Mouse (Mus musculus) G1E-ER4 (cell line): ENCODE results near the gene Ipmk. TPM values are rescaled to one million over a fixed set of nuclear protein-coding genes. Genes with fewer than 3 reads are reported as not detected.

Source experiments
- GATA1 ChIP-seq: IDR thresholded peaks from one replicate; pipeline ENCODE4 v1.8.0; 2012; ENCODE audit warnings: low read length, inconsistent platforms
- polyA plus RNA-seq: library from polyadenylated mRNA; stranded (reverse); fragments of >175 nt; gene quantifications from 2 replicates; pipeline ENCODE4 v1.2.3, GENCODE M21; 2012

Gene Ipmk
- polyA plus RNA-seq, 1 experiment = 17.1 TPM

DNA sequence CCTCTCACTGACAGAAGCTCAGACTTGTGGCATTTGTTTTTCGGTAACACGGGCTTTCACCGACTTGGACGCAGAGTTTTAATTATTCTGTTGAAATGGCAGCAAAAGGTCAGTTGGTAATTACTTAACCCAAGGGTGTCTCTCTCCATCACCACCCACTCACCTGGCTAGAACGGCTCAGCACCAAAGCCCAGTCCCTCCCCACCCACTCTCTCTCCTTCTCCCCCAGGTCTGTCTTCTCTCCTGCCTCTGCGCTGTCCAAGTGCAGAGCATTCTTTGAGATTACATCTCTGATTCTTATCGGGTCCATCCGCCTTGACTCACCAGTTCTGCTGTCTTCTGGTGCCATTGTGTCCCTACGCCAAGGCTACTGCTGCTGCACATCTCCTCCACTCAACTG, 14.7 kb upstream of the Ipmk start:
- TF ChIP-seq GATA1 = no peak

- TF ChIP-seq GATA1 = no peak
Observed at GRCm38 (mm10) chr10:71337733-71338132, 9.8 kb upstream of the Ipmk start.

DNA sequence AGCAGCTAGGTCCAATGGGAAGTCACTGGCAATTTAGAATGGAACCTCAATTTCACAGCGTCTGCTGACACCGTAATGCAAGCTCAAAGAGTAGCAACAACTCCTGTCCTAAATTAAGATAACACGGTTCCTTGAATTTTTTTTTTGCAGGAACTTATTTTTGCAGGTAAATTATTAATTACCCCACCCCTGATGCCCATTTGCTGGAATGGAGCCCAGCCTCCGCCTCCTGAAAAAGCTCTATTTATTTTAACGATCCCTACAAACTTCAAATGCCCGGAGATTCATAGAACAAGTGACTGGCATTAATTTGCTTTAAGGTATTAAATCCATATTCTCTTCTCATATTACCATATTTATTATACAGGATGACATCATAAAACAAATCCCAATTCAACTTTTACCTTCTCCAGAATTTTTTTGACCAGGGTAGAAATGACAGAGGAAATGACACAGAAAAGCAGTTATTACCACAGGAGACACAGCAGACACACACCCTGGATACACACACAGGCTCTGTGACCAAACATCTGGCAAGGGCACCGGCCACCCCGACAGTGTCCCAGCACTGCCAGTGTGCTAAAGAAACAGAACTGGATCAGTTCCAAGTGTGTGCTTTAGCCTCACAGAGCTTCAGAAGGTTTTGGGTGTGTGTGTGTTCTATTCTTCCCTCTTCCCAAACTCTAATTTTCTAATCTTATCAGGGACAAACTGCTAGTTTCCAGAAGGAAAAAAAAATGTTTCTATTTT, 9.2 kb upstream of the Ipmk start:
- no peak for TF ChIP-seq GATA1

- no peak for TF ChIP-seq GATA1
Observed at GRCm38 (mm10) chr10:71339463-71339862, 8.1 kb upstream of the Ipmk start.

DNA sequence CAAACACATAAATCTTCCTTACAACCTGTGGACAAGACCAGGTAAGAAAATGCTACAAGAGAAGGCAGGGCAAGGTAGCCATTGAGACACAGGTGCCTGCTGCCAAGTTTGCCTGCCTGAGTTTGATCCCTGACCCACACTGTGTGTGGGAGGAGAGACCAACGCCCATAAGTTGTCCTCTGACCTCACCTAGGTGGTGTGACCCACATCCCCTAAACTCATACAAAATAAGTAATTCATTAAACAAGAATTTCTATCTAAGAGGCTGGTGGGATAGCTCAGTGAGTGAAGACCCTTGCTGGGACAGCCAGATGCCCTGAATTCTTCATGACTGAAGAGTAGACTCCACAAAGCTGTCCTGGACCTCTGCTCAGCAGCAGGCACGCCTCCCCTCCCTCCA, 7.4 kb upstream of the Ipmk start:
- no peak for TF ChIP-seq GATA1

- no peak for TF ChIP-seq GATA1
Observed at GRCm38 (mm10) chr10:71341290-71341689, 6.3 kb upstream of the Ipmk start.

DNA sequence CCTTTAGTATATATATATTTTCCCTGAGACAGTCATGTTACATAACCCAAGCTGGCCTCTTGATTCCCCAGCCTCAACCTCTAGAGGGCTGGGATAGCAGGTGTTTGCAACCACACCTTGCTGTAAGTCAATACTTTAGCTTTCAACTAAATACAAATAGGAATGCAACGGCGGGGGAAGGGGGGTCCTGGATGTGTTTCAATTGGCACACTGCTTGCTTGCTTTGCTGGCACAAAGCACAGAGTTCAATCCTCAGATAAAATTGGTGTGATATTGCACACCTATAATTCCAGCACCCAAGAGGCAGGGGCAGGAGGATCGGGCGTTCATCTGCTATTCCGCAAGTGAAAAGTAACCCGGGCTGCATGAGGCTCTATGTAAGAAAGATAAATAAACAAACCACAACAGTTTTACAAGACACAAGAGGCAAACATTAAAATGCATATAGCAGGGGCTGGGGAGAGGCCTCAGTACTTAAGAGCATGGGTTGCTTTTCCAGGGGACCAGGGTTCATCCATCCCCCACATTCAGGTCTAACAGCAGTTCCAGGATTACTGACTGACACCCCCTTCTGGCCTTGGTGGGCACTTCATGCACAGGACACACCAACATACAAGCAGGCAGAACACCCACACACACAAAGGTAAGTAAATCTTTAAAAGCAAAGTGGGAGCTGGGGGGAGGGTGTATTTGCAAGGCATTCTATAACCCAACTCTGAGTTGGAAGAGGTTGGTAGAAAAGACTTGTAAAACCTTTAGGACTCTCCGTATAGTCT, 5.3 kb upstream of the Ipmk start:
- no peak for TF ChIP-seq GATA1

DNA sequence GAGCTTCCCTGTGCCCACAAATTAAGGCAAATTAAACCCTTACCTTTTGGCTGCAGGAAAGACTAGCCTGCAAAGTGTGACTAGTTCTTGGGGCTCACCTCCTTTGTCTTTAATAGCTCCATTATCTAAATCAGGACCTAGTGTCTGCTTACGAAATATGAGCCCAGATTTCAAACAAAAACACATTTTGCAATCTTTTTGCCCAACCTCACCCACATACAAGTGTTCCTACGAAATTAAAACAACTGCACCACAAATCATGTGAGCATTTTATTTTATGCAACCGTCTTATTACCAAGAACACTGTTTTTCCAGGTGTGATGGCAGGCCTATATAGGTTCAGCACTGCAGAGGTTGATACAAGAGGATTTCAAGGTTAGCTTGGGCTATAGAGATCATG, 4.4 kb upstream of the Ipmk start:
- TF ChIP-seq GATA1 = no peak

DNA sequence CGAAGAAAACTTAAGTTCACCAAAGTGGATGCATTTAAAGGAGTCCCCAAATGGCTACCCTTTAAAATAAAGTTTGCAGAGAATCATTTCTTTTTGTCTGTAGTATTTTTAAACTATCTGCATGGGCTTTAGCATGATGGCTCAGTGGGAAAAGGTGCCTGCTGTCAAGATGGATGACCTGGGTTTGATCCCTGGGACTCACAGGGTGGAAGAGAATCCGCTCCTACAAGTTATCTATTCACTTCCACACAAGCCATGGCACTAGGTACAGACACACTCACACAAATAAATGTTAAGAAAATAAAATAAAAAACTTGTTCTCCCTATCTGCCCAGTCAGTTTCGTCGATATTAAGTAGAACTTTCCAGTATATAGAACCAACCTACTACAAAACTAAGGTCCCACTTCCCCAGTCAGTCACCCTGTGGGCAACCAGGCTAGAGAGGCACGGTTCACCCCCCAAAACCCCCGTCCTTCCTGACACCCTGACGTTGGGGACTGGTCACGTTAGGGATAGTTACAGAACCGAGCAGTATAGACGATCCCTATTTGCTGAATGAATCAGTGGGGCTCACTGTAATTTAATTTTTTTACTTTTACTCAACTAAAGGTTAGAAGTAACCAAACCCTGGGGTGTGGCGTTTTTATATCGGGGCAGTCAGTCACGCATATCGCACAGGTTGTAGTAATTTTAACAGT, 3.8 kb upstream of the Ipmk start:
- TF ChIP-seq GATA1 = no peak

- TF ChIP-seq GATA1 = no peak
Observed at GRCm38 (mm10) chr10:71344579-71345143, 2.9 kb upstream of the Ipmk start, which contains the start of gene Cisd1. Gene Cisd1, minus strand, starts transcription at chr10:71344954.

DNA sequence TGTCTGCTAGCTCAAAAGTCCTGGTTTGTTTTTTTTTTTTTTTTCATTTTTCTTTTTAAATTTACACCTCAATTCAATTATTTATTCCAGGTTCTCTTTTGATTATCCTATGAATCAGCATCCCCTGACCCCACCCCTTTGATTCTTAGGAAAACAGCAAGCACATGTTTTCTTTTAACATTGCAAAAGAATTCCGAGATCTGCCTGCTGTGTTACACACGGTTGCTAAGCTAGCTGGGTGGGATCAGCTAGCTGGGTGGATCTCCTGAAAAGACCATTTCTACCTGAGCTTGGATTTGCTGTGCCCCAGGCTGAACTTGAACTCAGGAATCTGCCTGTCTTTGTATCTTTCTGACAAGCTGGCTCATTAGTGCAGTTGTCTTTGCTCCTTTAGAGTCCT, 1.5 kb upstream of the Ipmk start:
- no peak for TF ChIP-seq GATA1

- TF ChIP-seq GATA1 = no peak
Observed at GRCm38 (mm10) chr10:71346722-71347508, 648 bp upstream of the Ipmk start.

DNA sequence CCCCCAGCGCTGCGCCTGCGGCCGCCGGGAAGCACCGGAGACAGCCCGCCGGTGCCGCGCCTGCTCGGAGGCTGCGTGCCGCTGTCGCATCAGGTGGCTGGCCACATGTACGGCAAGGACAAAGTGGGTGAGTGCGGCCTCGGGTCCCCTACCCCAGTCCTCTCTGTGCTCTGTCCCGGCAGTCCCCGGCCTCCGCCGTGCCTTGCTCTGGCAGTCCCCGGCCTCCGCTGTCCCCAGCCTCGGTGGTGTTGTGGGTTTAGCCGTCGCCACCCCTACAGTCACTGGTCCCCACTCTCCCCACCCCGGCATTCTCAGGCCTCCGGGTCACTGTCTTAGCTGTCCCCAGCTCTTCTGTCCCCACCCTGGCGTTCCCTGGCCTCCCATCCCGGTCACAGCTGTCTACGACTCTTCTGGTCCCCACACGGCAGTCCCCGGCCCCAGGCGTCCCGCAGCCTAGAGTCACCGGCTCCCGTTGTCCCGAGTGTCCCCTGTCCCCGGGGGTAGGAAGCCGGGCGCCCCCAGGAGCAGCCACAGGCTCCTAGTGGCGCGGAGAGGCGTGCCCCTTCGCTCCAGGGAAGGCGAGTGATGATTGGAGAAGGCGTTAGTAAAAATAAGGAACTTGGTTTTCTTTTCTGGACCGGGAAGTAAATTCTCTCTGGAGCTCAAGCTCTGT, 537 bp downstream of the Ipmk start:
- no peak for TF ChIP-seq GATA1

DNA sequence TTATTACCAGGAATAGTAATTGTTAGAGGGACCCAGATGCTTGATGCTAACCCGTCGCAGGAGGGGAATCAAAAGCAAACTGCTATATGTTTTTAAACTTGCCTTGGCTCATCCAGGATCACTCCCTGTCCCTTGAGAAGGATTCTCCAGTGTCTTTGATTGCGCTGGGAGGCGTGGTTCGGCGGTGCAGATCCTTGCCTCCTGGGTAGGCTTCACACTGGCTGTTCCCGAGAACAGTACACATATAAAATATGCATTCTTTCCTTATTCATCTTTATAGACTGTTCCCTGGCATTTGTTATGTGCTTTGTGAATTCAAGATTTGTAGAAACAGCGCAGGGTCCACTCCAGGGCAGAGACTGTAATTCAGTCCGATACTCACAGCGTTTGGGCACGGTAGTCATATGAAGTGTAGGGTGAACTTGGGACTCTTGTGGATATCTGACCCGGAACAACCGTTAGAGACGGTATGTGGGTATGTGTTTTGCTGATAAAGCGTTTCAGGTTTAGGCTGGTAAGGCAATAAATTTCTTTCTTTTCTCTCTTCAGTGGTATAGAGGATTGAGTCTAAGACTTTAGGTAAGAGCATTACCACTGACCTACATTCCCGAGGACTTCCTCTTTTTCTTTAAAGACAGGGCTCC, 1.2 kb downstream of the Ipmk start:
- TF ChIP-seq GATA1 = no peak
